Mouse (Mus musculus): ENCODE measurements around the gene Pigu. TPM values are rescaled to one million over a fixed set of nuclear protein-coding genes. Genes with fewer than 3 reads are reported as not detected.

Gene Pigu
- total and polyA plus RNA-seq, 2 experiments: 9.3 to 24.0 TPM

GRCm38 (mm10) chr2:155333421-155333820 lies 23.8 kb downstream of the Pigu start:
- peaks cover 7% of the 10 kb centered on the region for H3K36me3 ChIP-seq (ENCODE audit: control insufficient read depth, insufficient read depth, low read length)
- no peaks in the 10 kb centered on the region for H3K79me2 ChIP-seq (ENCODE audit: control insufficient read depth, insufficient read depth, low read length)
- WGBS: 65% methylated on average over 1 of the region's 1 CpGs
- no peak overlapping the region for H3K4me3 ChIP-seq (ENCODE audit: insufficient read depth, low read depth, low read length)
- no peaks in the 10 kb centered on the region for H3K4me1 ChIP-seq (ENCODE audit: control insufficient read depth, insufficient read depth, low read length)
- DNase-seq (ENCODE audit: extremely low read depth, low read depth, low spot score): no peak
- H3K27ac ChIP-seq (replicated peaks; ENCODE audit: insufficient read depth, low read depth, low read length): no peak overlapping the region
- H3K27me3 ChIP-seq (ENCODE audit: control insufficient read depth, insufficient read depth, low read length): no peaks in the 10 kb centered on the region
- TF ChIP-seq CTCF (IDR thresholded peaks at IDR 0.05; ENCODE audit: low read depth, low read length) (no peak), POLR2A (IDR thresholded peaks at IDR 0.05; ENCODE audit: extremely low read depth, insufficient read depth, low read length) (no peak)
- no peak overlapping the region for H3K9ac ChIP-seq (ENCODE audit: low read depth, low read length)

GRCm38 (mm10) chr2:155331351-155331750 lies 25.9 kb downstream of the Pigu start:
- no peaks in the 10 kb centered on the region for H3K4me1 ChIP-seq (ENCODE audit: control insufficient read depth, insufficient read depth, low read length)
- no peak for DNase-seq (ENCODE audit: extremely low read depth, low read depth, low spot score)
- WGBS: 90% methylated on average over 4 of the region's 4 CpGs
- H3K27me3 ChIP-seq (ENCODE audit: control insufficient read depth, insufficient read depth, low read length): no peaks in the 10 kb centered on the region
- H3K36me3 ChIP-seq (ENCODE audit: control insufficient read depth, insufficient read depth, low read length): peaks cover 19% of the 10 kb centered on the region
- H3K4me3 ChIP-seq (ENCODE audit: insufficient read depth, low read depth, low read length): no peak overlapping the region
- no peak overlapping the region for H3K27ac ChIP-seq (replicated peaks; ENCODE audit: insufficient read depth, low read depth, low read length)
- no peak overlapping the region for H3K9ac ChIP-seq (ENCODE audit: low read depth, low read length)
- TF ChIP-seq CTCF (IDR thresholded peaks at IDR 0.05; ENCODE audit: low read depth, low read length): no peak
- no peaks in the 10 kb centered on the region for H3K79me2 ChIP-seq (ENCODE audit: control insufficient read depth, insufficient read depth, low read length)

DNA sequence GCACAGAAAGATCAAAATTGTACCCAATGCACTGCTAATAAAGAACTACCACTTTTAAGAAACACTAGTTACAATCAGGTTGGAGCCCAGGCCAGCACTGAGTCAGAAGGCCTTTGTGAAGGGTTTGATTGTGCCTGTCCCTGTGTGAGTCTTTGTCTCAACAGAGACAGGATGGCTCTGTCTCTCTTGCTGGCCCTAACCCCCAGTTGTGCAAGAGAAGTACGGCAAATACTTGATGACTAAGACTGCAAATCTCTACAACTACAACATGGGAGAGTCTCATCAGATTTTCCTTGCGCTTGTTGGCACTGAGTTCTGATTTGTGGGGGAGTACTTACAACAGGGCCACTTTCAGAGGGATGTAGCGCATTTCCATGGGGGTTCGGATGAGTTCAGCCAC lies 26.4 kb downstream of the Pigu start:
- 86% methylated on average over 4 of the region's 4 CpGs for WGBS

GRCm38 (mm10) chr2:155329707-155330106 lies 27.5 kb downstream of the Pigu start:
- no peak overlapping the region for H3K4me3 ChIP-seq (ENCODE audit: insufficient read depth, low read depth, low read length)
- peaks cover 23% of the 10 kb centered on the region for H3K36me3 ChIP-seq (ENCODE audit: control insufficient read depth, insufficient read depth, low read length)
- H3K27me3 ChIP-seq (ENCODE audit: control insufficient read depth, insufficient read depth, low read length): no peaks in the 10 kb centered on the region
- no peak overlapping the region for H3K9ac ChIP-seq (ENCODE audit: low read depth, low read length)
- H3K4me1 ChIP-seq (ENCODE audit: control insufficient read depth, insufficient read depth, low read length): no peaks in the 10 kb centered on the region
- TF ChIP-seq POLR2A (IDR thresholded peaks at IDR 0.05; ENCODE audit: extremely low read depth, insufficient read depth, low read length) (no peak), CTCF (IDR thresholded peaks at IDR 0.05; ENCODE audit: low read depth, low read length) (no peak)
- H3K79me2 ChIP-seq (ENCODE audit: control insufficient read depth, insufficient read depth, low read length): no peaks in the 10 kb centered on the region
- DNase-seq (ENCODE audit: extremely low read depth, low read depth, low spot score): no peak
- no peak overlapping the region for H3K27ac ChIP-seq (replicated peaks; ENCODE audit: insufficient read depth, low read depth, low read length)
- 72% methylated on average over 2 of the region's 2 CpGs for WGBS

More for the DNA sequence above, 26.4 kb downstream of the Pigu start:
- no peaks in the 10 kb centered on the region for H3K27me3 ChIP-seq (ENCODE audit: control insufficient read depth, insufficient read depth, low read length)
- DNase-seq (ENCODE audit: extremely low read depth, low read depth, low spot score): no peak
- no peak overlapping the region for H3K27ac ChIP-seq (replicated peaks; ENCODE audit: insufficient read depth, low read depth, low read length)
- no peaks in the 10 kb centered on the region for H3K79me2 ChIP-seq (ENCODE audit: control insufficient read depth, insufficient read depth, low read length)
- peaks cover 22% of the 10 kb centered on the region for H3K36me3 ChIP-seq (ENCODE audit: control insufficient read depth, insufficient read depth, low read length)
- TF ChIP-seq CTCF (IDR thresholded peaks at IDR 0.05; ENCODE audit: low read depth, low read length): no peak
- TF ChIP-seq POLR2A (IDR thresholded peaks at IDR 0.05; ENCODE audit: extremely low read depth, insufficient read depth, low read length): no peak
- H3K9ac ChIP-seq (ENCODE audit: low read depth, low read length): no peak overlapping the region
- no peak overlapping the region for H3K4me3 ChIP-seq (ENCODE audit: insufficient read depth, low read depth, low read length)
- H3K4me1 ChIP-seq (ENCODE audit: control insufficient read depth, insufficient read depth, low read length): no peaks in the 10 kb centered on the region

DNA sequence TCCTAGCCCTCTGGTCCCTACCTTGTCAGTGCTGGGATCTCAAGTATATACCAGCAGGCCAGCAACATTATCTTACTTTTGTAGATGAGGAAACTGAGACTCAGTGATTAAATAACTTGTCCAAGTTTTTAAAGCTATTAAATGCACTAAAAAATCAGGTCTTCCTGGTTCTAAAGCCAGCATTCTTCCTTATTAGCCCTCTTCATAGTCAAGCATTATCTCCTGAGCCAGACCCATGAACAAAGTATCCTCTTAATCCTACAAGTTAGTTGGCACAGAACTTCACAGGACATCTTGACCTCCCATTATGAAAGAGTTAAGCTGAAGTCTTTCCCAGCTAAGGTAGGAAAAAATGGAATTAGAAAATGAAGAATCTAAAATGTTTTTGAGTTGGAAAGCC lies 28.3 kb downstream of the Pigu start:
- Histone ChIP-seq H3K4me1 (ENCODE audit: control insufficient read depth, insufficient read depth, low read length) (no peaks in the 10 kb centered on the region), H3K36me3 (ENCODE audit: control insufficient read depth, insufficient read depth, low read length) (peaks cover 23% of the 10 kb centered on the region), H3K27me3 (ENCODE audit: control insufficient read depth, insufficient read depth, low read length) (no peaks in the 10 kb centered on the region), H3K79me2 (ENCODE audit: control insufficient read depth, insufficient read depth, low read length) (no peaks in the 10 kb centered on the region), H3K9ac (ENCODE audit: low read depth, low read length) (no peak overlapping the region), H3K4me3 (ENCODE audit: insufficient read depth, low read depth, low read length) (no peak overlapping the region), H3K27ac (replicated peaks; ENCODE audit: insufficient read depth, low read depth, low read length) (no peak overlapping the region)
- TF ChIP-seq POLR2A (IDR thresholded peaks at IDR 0.05; ENCODE audit: extremely low read depth, insufficient read depth, low read length) (no peak), CTCF (IDR thresholded peaks at IDR 0.05; ENCODE audit: low read depth, low read length) (no peak)
- DNase-seq (ENCODE audit: extremely low read depth, low read depth, low spot score): no peak

DNA sequence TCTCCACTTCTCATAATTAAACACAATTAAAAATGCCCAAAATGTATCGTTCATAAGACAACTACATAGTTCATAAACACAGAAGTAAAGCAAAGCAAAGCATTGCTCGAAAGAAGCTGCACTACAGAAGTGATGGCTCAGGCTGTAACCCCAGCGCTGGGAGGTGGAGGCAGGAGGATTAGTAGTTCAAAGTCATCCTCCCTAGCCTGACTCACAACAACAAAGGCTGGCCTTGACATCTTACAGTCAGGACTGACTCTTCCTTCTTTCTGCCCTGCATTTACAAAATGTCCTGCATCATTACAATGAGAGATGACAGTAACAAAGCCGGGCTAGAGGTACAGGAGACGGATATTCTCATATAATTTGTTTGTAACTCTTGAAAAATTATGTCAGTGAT lies 29.3 kb downstream of the Pigu start:
- Histone ChIP-seq H3K4me3 (ENCODE audit: insufficient read depth, low read depth, low read length) (no peak overlapping the region), H3K9ac (ENCODE audit: low read depth, low read length) (no peak overlapping the region), H3K27ac (replicated peaks; ENCODE audit: insufficient read depth, low read depth, low read length) (no peak overlapping the region), H3K79me2 (ENCODE audit: control insufficient read depth, insufficient read depth, low read length) (no peaks in the 10 kb centered on the region), H3K4me1 (ENCODE audit: control insufficient read depth, insufficient read depth, low read length) (no peaks in the 10 kb centered on the region), H3K36me3 (ENCODE audit: control insufficient read depth, insufficient read depth, low read length) (peaks cover 23% of the 10 kb centered on the region), H3K27me3 (ENCODE audit: control insufficient read depth, insufficient read depth, low read length) (no peaks in the 10 kb centered on the region)
- WGBS: 95% methylated on average over 5 of the region's 5 CpGs
- DNase-seq (ENCODE audit: extremely low read depth, low read depth, low spot score): no peak
- TF ChIP-seq CTCF (IDR thresholded peaks at IDR 0.05; ENCODE audit: low read depth, low read length): no peak
- no peak for TF ChIP-seq POLR2A (IDR thresholded peaks at IDR 0.05; ENCODE audit: extremely low read depth, insufficient read depth, low read length)
